Mouse (Mus musculus) G1E (cell line): ENCODE results near the gene Sh3bgrl2. TPM values are rescaled to one million over a fixed set of nuclear protein-coding genes. Genes with fewer than 3 reads are reported as not detected.

ENCODE experiments used
- ATAC-seq: 2 replicates; pipeline ENCODE4 v1.8.0; 2016; ENCODE audit warnings: mild to moderate bottlenecking; ENCODE audit not compliant: insufficient number of reproducible peaks, poor library complexity, low FRiP score, severe bottlenecking; ENCODE audit errors: extremely low read depth
- DNase-seq: peaks from one replicate; pipeline ENCODE4 v3.0.0; 2012; ENCODE audit warnings: low spot score
- H3K27me3 ChIP-seq: 2 replicates; pipeline ENCODE4 v1.6.1; 2012; ENCODE audit warnings: mild to moderate bottlenecking, low read length, inconsistent platforms; ENCODE audit not compliant: insufficient read depth
- H3K36me3 ChIP-seq: replicated peaks from 2 replicates; pipeline ENCODE3; 2012; ENCODE audit warnings: mild to moderate bottlenecking, inconsistent platforms
- H3K4me1 ChIP-seq: 2 replicates; pipeline ENCODE4 v1.6.1; 2012; ENCODE audit warnings: low read depth, low read length, inconsistent platforms, mixed read lengths; ENCODE audit not compliant: insufficient read depth
- H3K4me3 ChIP-seq: 2 replicates; pipeline ENCODE4 v1.5.1; 2012; ENCODE audit warnings: low read depth, mild to moderate bottlenecking, inconsistent platforms, low read length, moderate library complexity, mixed read lengths
- H3K9me3 ChIP-seq: replicated peaks from 2 replicates; pipeline ENCODE4 v1.6.1; 2012; ENCODE audit warnings: inconsistent platforms
- CTCF ChIP-seq: IDR thresholded peaks from 2 replicates; pipeline ENCODE4 v1.5.1; 2012; ENCODE audit warnings: low read depth, low read length, inconsistent platforms, mixed read lengths
- GATA1 ChIP-seq: IDR thresholded peaks from 2 replicates; pipeline ENCODE4 v1.6.1; 2012; ENCODE audit warnings: borderline replicate concordance, low read length, inconsistent platforms, mixed read lengths
- GATA2 ChIP-seq: IDR thresholded peaks from 2 replicates; pipeline ENCODE4 v1.6.1; 2012; ENCODE audit warnings: low read depth, low read length, inconsistent platforms, borderline replicate concordance
- POLR2AphosphoS5 ChIP-seq: IDR thresholded peaks from 2 replicates; pipeline ENCODE4 v1.6.1; 2012; ENCODE audit warnings: low read depth, low read length, inconsistent platforms; ENCODE audit not compliant: insufficient replicate concordance
- TAL1 ChIP-seq: conservative IDR thresholded peaks from 2 replicates; pipeline ENCODE4 v1.6.1; 2012; ENCODE audit warnings: low read depth, low read length, inconsistent platforms, mixed read lengths
- polyA plus RNA-seq: library from polyadenylated mRNA; stranded (reverse); fragments of >175 nt; gene quantifications from 2 replicates; pipeline ENCODE4 v1.2.3, GENCODE M21; 2012
- total RNA-seq, 2 experiments: library from RNA; stranded (forward) in 1 of 2; stranded (reverse) in 1 of 2; fragments of 200-1000 nt in 1 of 2; fragments of >200 nt in 1 of 2; fragmentation: Nextera tagmentation in 1 of 2; gene quantifications; 2 replicates each; pipeline ENCODE4 v1.2.3; 2014 to 2017

The Sh3bgrl2 gene
- total and polyA plus RNA-seq, 3 experiments = 0.11 TPM; not detected in 2

DNA sequence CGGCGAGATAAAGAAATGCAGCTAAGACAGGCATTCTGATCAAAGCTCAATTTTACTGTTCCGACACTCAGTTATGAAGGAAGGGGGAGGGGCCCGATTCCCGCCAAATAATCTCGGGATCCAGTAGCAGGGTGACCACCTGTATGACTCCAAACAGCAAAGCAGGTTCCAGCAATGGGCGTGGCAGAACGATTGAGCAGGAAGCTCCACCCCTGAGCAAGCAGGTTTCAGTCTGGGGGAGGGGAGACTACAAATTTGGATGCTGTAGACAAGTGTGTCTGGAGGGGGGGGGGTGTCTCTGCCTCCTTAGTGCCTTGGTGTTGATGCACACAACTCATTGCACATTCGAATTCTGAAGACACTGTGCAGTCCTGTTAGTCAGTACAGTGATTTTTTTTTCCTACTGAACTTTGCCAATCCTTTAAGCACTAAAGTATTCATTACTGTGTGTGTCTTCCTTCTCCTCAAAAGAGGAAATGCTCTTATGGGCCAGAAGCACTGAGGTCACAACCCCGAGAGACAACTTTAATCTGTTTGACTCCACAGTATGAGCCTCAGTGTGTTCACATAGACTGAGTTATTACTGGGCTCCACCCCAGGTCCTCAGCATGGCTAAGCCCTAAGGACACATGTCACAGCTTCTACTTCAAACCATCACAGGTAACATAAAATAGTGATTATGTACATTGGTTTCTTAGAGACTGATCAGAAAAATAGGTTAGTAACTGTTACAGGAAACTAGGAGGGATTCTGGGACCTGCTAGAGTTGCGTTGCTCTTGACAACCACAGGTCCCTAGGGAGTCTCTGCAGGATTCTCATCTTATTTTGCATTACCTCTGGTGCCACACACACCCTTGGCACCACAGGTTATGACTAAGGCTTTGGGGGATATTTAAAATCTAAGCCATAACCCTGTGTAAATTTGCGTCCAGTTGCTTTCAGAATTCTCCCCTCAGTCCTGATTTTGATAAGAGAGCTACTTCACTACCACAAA lies 133.8 kb downstream of the Sh3bgrl2 start:
- H3K27me3 ChIP-seq = no peaks in the 10 kb centered on the region
- DNase-seq (no peak), ATAC-seq (no peak)
- H3K36me3 ChIP-seq = no peaks in the 10 kb centered on the region
- H3K4me1 ChIP-seq = no peaks in the 10 kb centered on the region
- TF ChIP-seq GATA1 = no peak
- TF ChIP-seq TAL1 = no peak
- no peak for TF ChIP-seq CTCF
- no peak for TF ChIP-seq GATA2
- no peak for TF ChIP-seq POLR2AphosphoS5
- H3K9me3 ChIP-seq = no peaks in the 10 kb centered on the region
- H3K4me3 ChIP-seq = no peak overlapping the region

DNA sequence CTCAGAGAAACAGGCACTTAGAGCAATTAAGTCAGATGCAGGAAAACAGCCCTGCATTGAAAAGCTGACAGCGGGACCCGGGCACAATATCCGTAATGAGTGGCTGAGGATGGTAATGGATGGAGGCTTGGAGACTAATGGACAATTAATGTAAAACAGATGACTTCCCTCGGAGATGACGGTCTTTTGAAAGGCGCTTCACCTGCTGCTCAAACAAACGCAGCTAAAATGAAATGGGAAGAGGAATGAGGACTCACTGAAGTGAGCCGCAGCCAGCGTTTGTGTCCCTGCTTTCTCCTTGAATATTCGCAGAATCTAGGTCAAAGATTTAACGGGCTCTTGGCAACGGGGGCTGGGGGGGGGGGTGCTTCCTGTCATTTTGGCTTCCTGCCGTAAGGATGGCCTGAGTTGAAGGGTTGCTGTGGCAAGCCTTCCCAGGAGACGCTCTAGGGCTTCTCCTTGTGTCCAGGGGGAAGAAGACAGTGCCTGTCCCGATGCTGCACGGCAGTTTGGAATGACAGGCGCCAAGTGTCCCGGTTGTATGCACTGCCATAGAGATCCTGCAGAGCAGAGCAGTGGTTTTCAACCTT lies 138.5 kb downstream of the Sh3bgrl2 start:
- no peaks in the 10 kb centered on the region for H3K9me3 ChIP-seq
- no peak overlapping the region for H3K4me3 ChIP-seq
- H3K36me3 ChIP-seq = no peaks in the 10 kb centered on the region
- ATAC-seq (no peak), DNase-seq (no peak)
- H3K27me3 ChIP-seq = no peaks in the 10 kb centered on the region
- TF ChIP-seq CTCF = no peak
- TF ChIP-seq TAL1 = no peak
- TF ChIP-seq GATA2 = no peak
- TF ChIP-seq POLR2AphosphoS5 = no peak
- TF ChIP-seq GATA1 = no peak
- H3K4me1 ChIP-seq = no peaks in the 10 kb centered on the region

DNA sequence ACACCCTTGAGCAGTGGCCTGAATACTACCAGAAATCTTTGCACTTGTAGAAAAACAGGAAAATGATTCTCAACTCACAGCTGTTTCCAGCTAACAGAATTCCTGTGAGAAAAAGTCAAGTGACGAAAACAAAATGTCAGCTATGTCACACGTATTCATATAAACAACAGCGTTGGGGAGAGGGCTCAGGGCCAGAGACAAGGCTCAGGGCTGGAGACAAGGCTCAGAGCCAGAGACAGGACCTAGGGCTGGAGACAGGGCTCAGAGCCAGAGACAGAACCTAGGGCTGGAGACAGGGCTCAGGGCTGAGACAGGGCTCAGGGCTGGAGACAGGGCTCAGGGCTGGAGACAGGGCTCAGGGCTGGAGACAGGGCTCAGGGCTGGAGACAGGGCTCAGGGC lies 139.8 kb downstream of the Sh3bgrl2 start:
- no peak for DNase-seq

More for the DNA sequence above, 139.8 kb downstream of the Sh3bgrl2 start:
- no peak for TF ChIP-seq GATA2
- no peak for TF ChIP-seq CTCF
- TF ChIP-seq GATA1 = no peak
- no peak for TF ChIP-seq TAL1
- no peak for TF ChIP-seq POLR2AphosphoS5
- H3K36me3 ChIP-seq = no peaks in the 10 kb centered on the region
- H3K4me3 ChIP-seq = no peak overlapping the region
- no peaks in the 10 kb centered on the region for H3K27me3 ChIP-seq
- H3K9me3 ChIP-seq = no peaks in the 10 kb centered on the region
- no peak for ATAC-seq
- H3K4me1 ChIP-seq = no peaks in the 10 kb centered on the region

Other genes starting within 250 kb of the Sh3bgrl2 start
- gene Lca5, start 107.2 kb upstream of the Sh3bgrl2 start, total RNA-seq (2014; fragmentation: Nextera tagmentation) = 2.4 and 6.5 TPM in 2 replicates
- gene Lca5, start 107.2 kb upstream of the Sh3bgrl2 start, total RNA-seq (2017) = 2.4 and 4.0 TPM in 2 replicates
- 0.46 and 0.61 TPM in 2 replicates for gene Lca5, start 107.2 kb upstream of the Sh3bgrl2 start, polyA plus RNA-seq